Mouse (Mus musculus) small intestine, adult 2 months (tissue): ENCODE measurements around the gene Gm5426.

Experiments used
- CTCF ChIP-seq: fragments of 200-500 bp; IDR thresholded peaks from 2 replicates; pipeline ENCODE4 v1.5.1; 2012; ENCODE audit warnings: low read depth, mild to moderate bottlenecking, control low read depth, inconsistent platforms, low read length, moderate library complexity, mixed read lengths; ENCODE audit not compliant: insufficient replicate concordance, insufficient read length; ENCODE audit errors: extremely low read depth
- POLR2A ChIP-seq: fragments of 200-500 bp; IDR thresholded peaks from 2 replicates; pipeline ENCODE4 v1.6.1; 2012; ENCODE audit warnings: low read depth, mild to moderate bottlenecking, control low read depth, inconsistent platforms, low read length, moderate library complexity

- TF ChIP-seq CTCF (no peak), POLR2A (no peak)
Observed at GRCm38 (mm10) chr10:96153315-96153714, 16.9 kb downstream of the Gm5426 start.
